Mouse (Mus musculus) liver, embryonic 14.5 days (tissue): ENCODE data around the gene Cfap46.

Experiments used
- CTCF ChIP-seq: IDR thresholded peaks from 2 replicates; pipeline ENCODE4 v1.5.1; 2016; ENCODE audit warnings: antibody characterized with exemption, low read depth, control low read depth
- EP300 ChIP-seq: IDR thresholded peaks from 2 replicates; pipeline ENCODE4 v1.6.1; 2016; ENCODE audit warnings: antibody characterized with exemption, low read depth

DNA sequence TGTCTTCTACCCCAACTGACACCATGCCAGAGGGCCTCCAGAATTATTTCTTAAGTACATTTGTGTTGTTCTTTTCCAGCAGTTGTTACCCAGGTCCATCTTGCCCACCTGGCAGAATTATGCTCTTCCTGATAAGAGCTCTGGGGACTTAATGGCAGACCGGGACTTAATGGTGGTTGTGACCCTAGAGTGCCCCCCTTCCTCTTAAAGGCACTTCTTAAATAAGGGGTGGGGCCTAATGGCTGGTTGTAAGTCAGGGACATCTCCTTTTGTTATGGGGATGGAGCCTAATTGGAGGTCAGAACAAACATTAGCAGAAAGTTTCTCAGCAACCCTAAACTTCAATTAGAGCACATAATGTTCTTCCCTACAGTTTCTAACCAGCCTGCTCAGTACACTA, 42.0 kb upstream of the Cfap46 start:
- TF ChIP-seq CTCF (no peak), EP300 (no peak)
